Mouse (Mus musculus) spleen, adult 18-20 months (tissue): ENCODE results near the gene Mecr.

ENCODE experiments used
- DNase-seq, 2 experiments: peaks; one replicate each; pipeline ENCODE4 v3.0.0; 2022; ENCODE audit warnings: mixed read lengths in 2 of 2

Gene Mecr

DNA sequence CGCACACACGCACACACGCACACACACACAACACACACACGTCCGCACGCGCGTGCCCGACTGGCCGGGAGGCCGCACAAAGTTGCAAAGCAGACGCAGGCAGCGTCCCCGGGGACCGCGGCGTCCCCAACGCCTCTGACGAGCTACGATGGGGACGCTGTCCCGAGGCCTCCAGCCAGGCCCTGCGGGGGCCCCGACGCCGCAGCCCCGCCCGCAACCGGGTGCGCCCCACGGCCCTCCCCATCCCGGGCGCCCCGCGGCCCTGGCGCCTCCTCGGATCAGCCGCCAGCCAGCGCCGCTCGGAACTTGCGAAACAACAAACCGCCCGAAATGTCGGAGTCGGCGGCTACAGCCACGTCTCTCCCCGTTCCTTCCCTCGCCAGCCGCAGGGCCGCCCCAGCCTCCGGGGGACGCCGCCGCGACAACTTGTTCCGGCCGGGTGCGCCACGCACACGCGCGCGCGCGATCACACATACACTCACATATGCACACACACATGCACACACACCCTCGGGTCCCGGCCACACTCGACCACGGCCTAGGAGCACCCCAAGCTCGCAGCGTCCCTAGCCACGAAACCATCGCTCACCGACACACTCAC, 6.3 kb upstream of the Mecr start:
- peak in 1 of 2 experiments; percentile 31 for DNase-seq

DNA sequence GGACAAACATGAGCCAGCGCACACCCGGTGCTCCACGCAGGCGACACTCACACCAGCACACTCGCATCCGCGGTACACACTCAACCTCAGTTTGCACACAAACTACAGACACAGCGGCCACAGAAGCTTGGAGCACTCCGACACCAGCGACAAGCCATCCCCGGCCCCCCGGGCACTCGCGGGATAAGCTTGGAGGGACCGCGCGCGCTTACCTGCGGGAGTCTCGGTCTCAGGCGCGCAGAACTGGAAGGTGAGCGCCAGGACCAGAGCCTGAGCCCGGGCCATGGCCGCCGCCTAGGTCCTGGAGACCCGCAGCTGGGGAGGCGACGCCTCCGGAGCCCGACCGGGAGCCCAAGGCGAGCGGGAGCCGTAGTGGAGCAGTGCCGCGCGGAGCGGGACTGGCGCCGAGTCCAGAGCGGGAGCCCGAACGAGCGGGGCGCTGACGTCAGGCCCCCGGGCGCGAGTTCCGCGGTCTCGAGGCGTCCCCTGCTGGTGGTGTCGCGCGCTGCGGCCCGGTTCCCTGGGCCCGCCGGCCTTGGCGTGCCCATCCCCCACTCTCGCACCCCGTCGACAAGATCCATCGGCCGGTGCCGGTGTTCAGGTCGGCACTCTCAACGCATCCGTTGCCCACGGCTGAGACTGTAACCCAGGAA, 5.3 kb upstream of the Mecr start, which contains the start of gene Ptpru:
Gene Ptpru, minus strand, starts transcription at position 417 of the 653 bp plus-strand sequence.
- DNase-seq = peak; percentile 72 to 94

DNA sequence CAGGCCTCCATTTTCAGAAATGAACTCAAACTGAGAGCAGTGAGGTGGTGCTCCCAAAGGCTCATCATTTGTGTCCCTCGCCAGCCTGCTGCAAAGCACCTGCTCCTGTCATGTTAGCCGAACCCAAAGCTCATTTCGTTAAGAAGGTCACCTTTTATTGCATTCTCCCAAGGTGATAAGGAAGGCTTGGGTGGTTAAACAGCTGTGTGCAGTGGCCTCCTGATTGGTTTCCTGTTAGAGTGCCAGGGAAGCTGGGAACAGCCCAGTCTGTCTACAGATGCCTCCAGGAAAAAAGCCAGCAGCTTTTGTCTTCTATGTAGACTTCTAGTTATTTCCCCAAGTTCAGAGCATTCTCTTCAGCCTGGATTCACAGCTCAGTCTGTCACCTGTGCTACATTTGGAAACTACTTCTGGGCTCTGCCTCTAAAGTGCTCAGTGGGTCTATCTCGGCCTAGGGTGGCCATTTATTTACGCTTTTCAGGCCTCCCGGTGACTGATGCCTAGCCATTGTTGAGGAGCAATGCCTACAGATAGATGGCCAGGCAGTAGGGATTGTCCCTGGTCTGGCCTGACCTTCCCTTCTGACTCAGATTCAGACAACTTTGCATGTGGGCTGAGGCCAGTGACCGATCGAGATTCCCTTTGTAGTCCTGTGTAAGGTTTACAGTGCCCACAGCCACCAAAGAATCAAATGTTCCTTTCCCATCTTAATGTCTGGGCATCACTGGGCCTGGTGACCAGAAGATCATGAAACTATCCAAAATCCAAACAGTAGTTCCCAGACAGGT, 2.9 kb downstream of the Mecr start:
- DNase-seq = no peak

DNA sequence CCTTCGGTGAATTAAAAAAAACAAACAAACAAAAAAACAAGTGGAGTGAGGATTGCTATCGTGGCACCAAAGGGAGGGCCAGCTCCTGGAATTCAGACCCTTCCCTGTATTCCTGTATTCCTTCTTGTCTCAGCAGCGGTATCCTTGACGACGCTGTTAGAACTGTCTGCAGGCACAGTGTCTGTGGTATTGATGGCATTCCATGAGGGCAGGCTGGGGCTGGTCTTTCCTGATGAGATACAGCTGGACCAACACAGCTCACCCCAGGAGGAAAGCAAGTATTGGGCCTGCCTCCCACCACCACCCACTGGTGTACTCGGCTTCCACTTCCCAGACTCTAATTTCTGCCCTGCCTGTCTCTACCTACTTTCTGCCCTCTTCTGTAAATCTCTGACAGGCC, 4.8 kb downstream of the Mecr start:
- DNase-seq = no peak

GRCm38 (mm10) chr4:131849986-131850638, 6.8 kb downstream of the Mecr start:
- no peak for DNase-seq

DNA sequence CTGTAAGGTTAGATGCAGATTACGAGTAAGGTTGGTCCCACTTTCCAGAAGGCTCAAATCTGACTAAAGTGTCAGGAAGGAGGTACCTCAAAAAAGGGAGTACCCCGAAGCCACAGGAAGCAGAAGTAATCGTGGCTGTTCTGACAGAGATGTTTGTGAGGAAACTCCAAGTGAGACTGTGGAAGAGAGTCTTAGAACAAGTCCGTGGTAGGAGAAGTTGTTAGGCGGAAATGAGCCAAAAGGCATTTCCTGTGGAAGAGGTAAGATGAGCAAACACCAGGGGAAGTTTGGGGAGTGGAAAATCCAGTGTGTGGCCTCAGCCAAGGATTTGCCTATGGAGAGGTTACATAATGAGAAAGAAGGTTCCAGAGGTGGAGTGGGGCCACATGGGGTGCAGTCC, 11.7 kb downstream of the Mecr start:
- DNase-seq = no peak

- peak; percentile 62 to 79 for DNase-seq
These were observed 17.4 kb downstream of the Mecr start for GRCm38 (mm10) chr4:131860492-131861340.

GRCm38 (mm10) chr4:131861341-131861739, 18.1 kb downstream of the Mecr start:
- no peak for DNase-seq

DNA sequence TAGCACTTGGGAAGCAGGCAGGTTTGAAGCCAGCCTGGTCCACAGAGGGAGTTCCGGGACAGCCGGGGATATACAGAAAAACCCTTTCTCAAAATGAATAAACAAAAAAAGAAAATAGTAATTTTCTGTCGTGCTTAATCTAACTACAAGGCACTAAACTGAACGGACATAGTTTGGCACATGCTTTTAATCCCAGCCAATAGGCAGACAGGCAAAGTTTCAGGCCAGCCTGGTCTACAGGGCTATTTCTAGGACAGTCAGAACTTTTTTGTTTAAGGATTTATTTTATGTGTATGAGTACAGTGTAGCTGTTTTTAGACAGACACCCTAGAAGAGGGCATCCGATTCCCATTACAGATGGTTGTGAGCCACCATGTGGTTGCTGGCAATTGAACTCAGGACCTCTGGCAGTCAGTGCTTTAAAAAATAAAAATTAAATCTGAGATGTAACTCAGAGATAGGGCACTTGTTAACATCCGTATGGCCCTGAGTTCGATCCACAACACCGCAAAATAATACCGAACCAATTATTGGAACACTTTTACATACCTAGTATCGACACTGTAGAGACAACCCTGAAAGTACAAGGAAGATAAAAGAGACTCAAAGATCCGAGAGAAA, 29.5 kb downstream of the Mecr start:
- no peak for DNase-seq

DNA sequence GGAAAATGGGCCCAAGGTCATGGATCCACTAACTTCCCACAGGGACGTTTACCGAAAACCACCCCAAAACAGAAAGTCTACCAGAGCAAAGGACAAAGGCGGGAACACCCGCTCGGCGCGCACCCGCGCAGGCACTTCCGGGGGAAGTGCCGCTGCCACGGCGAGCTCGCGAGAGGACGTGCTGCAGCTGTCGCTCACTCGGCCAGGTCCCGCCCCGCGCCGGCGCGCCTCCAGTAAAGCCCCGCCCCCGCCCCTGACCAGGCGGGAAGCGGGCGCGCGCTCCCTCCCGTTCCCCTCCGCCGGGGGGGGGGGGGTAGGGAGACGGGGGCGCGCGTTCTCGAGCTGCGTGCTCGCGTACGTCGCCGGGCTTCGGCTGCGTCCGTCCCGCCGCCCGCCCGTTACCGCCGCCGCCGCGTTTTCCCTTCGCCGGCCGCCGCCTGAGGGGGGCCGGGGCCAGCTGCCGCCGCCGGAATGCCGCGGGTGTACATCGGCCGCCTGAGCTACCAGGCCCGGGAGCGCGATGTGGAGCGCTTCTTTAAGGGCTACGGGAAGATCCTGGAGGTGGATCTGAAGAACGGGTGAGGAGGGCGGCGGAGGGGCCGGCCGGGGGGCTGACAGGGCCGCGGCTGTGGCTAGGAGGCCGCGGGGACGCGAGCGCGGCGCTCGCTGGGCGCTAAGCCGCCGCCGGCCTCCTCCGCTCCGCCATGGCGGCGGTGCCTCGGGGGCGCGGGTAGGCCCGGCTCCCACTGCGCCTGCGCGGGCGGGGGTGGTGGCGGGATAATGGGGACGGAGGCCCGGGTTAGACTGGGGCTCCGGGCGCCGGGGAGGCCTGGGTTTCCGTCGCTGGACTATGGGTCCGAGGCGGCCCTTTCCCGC, 30.3 kb downstream of the Mecr start, which contains the start of gene Srsf4:
Gene Srsf4, plus strand, starts transcription at position 325 of the 876 bp plus-strand sequence.
- DNase-seq = peak; percentile 89 to 92

DNA sequence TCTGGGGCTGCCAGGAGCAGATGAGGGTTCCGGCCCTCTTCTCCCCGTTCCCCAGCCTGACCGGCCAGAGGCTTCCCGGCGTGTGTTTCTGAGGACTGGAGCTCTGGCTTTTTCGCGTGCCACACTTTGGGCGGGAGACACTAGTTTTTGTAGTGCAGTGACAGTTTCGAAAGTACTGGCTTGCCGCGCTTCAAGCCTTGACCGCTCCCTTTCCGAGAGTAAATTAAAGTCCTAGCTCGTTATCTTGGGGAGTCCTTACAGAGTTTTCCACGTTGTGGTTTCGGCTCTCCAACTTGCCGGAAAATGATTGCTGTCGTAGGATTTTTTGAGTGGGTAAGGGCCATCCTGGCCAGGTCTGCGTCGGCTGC, 30.9 kb downstream of the Mecr start:
- no peak for DNase-seq

DNA sequence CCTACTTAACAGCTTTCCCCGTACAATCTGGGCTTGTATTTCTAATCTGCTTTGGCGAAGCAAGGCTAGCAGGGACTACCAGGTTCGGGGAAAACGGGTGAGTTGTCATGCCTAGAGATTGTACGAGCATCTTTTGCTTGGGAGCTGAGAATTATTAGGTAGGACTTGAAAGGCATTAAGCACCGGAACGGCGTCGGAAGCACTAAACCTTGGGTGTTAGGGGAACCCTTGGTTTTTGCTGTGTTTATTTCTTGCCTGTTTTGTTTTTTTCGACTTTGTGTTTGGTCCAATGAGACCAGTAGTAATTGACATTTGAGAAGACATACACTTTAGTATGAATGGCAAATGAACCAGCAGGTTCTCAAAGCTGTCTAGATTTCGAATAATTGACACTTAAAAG, 31.3 kb downstream of the Mecr start:
- no peak for DNase-seq

- no peak for DNase-seq
These were observed 32.0 kb downstream of the Mecr start for GRCm38 (mm10) chr4:131875242-131875641.

DNA sequence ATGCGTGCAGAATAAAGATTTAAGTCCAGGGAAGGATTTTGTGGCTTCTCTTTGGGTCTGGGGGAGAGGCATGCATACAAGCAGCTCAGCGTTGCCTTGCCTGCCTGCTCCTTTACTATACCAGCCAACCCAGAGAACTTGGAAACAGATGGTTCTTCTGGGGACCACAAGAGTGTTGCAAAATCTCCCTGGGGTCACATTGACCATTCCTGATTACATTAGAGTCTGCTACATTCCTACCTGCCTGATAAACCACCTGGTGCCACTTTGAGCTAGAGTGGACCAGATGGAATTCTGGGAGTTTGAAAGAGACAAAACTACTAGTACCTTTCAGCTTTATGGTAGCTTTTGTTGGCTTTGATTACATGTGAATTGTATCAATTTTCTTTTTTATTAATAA, 33.6 kb downstream of the Mecr start:
- no peak for DNase-seq

GRCm38 (mm10) chr4:131879692-131880091, 36.4 kb downstream of the Mecr start:
- DNase-seq = no peak

GRCm38 (mm10) chr4:131881306-131881705, 38.0 kb downstream of the Mecr start:
- no peak for DNase-seq

- no peak for DNase-seq
These were observed 40.3 kb downstream of the Mecr start for GRCm38 (mm10) chr4:131883571-131883970.

DNA sequence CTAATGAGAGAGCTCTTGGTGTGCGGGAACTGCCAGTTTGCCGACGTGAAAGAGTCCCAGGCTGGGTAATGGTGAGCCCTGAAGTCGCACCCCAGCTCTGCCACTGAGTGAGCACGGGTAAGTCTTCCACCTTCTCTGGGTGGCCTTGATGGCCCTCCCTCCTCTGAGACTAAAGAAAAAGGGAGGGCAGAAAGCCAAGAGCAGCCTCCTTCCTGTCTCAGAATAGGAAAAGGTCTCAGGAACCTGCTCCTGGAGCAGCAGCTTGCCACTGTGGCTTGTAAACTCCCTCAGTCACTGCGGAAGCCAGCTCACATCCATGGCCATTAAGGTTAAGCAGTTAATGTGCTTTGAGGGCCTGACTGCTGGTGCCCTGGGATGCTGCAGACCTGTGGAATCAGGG, 42.1 kb downstream of the Mecr start:
- no peak for DNase-seq

GRCm38 (mm10) chr4:131888564-131888963, 45.3 kb downstream of the Mecr start:
- no peak for DNase-seq

GRCm38 (mm10) chr4:131890692-131891091, 47.4 kb downstream of the Mecr start:
- DNase-seq = no peak

DNA sequence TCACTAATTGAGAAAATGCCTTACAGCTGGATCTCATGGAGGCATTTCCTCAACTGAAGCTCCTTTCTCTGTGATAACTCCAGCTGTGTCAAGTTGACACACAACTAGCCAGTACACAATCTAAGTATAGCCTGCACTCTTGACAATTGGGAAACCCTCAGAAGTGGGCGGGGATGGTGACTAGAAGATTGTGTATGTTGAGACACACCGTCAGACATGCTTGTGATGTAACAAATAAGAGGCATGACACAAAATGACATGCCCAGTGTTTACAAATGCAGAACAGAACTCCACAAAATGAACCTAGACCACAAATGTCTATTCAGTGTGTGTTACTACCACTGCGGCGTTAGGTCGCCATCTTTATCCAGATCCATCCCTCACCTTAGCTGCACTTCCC, 53.8 kb downstream of the Mecr start:
- DNase-seq = no peak
